Mouse (Mus musculus) adrenal gland, adult (tissue): ENCODE measurements at regions not wholly inside any gene's neighbourhood (a gene's known extent, or its start where the extent isn't known, plus 50 kb on each side); places are given as distances from the start of the nearest gene placed in this dataset.

ENCODE experiments used
- DNase-seq, 2 experiments: peaks; one replicate each; pipeline ENCODE4 v3.0.0; 2022 to 2023; ENCODE audit warnings: low spot score in 1 of 2; ENCODE audit not compliant: inconsistent age in 2 of 2

DNA sequence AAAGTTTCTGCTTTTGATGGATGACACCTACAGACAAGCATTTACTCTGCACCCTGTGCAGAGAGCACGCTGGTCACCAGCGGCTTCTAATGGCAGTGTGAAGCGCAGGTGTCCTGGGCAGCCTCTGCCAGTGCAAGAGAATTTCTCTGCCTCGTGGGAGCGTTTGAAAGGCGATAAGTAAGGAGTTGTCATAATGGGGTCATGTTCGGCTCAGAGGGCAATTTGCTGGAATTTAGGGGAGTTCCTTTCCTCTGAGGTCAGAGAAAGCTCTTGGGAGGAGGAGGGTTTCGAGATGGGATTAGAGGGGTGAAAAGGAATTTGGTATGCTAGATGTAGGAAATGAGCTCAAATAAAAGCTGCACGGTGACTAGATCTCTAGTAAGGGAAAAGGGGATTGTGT lies 144.5 kb downstream of the Ttc32 start:
- DNase-seq, result peak in 1 of 2 experiments; percentile 20

GRCm38 (mm10) chr12:9176198-9176597 lies 146.4 kb downstream of the Ttc32 start:
- no peak for DNase-seq

DNA sequence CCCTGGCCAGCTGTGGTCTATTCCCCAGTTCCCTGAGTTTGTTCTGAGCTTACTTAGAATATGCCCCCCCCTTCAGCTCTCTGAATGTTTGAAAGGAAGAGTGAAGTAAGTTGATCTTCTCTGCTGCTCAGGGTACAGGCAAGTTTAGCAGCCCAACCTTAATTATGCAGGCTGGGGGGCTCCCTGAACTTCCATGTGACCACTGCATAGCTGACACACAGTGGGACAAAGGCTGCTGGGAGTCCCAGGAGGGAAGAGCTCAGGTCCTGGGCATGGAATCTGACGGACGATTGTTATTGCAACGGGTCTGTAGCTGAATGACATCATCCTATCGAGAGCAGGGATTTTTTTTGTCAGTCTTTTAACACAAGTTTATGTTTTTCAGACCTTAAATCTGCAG lies 148.8 kb downstream of the Ttc32 start:
- DNase-seq, result no peak

- no peak for DNase-seq
These were observed 150.9 kb downstream of the Ttc32 start for GRCm38 (mm10) chr12:9180677-9181076.

DNA sequence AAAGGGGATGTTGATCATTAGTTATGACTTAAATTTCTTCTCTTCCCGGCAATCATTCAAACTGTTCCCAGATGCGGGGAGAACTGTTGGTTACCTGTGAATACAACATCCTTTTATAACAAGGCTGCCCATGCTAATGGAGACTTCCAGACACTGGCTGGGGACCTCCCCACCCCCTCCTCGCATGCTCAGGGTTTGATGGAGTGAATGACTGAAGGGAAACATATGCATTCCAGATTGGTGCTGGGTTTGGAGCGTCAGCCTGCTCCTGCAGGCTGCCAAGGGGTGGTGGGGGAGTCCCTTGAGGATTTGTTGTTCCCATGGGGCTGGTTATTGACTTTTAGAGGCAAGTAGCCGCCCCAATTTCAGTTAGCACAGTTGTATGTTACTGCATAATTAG lies 161.9 kb downstream of the Ttc32 start:
- no peak for DNase-seq

GRCm38 (mm10) chr12:9199321-9199720 lies 169.5 kb downstream of the Ttc32 start:
- DNase-seq, result no peak

DNA sequence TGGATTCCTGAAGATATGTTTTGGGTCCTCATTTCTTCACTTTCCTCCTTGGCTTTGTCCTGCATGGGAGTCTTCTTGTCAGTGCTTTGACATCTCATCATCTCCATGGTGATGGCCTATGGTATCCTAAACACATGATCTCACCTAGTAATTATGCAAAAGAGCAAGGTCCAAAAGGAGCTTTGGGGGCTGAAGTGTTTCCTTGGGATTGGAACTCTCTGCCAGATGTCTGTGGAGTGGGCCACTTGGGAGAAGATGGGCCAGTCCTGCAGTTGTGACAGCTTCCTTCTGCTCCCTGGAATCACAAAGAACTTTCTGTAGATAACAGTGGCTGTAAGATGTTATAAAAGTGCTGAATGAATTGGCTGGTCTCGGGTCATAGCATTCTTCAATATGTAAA lies 182.4 kb downstream of the Ttc32 start:
- no peak for DNase-seq

GRCm38 (mm10) chr12:9224971-9225370 lies 195.2 kb downstream of the Ttc32 start:
- DNase-seq, result no peak

DNA sequence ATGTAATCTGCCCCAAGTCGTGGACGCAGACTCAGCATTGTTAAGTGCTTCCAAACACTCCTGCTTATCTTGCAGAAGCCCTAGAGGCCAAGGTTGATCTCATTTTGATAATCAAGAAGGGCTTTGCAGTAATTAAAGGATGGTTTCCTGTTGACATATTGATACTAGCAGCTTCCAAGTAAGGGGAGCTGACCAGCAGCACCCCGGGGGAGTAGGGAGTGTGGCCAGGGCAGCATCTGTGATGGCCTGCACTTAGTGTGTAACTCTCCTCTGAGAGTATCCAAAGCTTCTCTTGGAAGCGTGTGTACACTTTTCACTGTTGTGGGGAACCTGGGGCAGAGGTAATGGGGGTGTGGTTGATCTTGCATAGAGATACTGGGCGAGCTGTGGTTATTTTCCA lies 198.1 kb downstream of the Ttc32 start:
- no peak for DNase-seq

- DNase-seq, result peak in 1 of 2 experiments; percentile 34
These were observed 198.7 kb downstream of the Ttc32 start for GRCm38 (mm10) chr12:9228486-9228885.

DNA sequence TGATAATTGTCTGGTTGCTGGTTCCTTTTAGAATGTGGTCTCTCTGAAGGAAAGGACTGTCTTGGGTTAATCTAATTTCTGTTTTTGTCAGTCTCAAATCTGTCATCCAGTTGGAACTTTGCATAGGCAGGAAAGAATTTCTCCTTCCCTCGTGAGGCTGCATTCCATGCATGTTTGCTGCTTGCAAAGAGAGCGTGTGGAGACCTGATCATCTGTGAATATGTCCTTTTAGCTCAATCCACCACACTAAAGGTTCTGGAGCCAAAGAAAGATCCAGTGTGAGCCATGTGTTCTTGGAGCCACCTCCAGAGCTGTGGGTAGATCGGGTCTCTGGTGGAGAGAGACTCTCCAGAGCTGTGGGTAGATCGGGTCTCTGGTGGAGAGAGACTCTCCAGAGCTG lies 200.2 kb downstream of the Ttc32 start:
- DNase-seq, result no peak

DNA sequence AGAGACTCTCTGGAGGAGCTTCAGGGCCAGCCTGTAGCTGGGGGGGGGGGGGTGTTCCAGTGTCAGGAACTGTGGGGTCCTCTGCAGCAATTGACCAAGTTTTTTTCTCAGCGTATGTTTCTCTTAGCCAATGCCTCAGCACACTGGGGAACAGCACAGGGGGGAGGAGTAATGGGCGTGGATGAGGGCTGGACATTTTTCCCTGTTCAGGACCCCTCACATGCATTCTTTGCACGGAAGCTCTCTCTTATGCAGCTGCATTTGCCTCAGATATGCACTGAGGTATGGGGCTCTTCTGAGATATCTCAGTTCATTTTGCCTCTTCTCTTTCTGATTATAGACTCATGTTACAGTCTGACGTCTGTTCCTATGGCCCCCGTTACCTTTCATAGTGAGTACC lies 200.8 kb downstream of the Ttc32 start:
- DNase-seq, result no peak

DNA sequence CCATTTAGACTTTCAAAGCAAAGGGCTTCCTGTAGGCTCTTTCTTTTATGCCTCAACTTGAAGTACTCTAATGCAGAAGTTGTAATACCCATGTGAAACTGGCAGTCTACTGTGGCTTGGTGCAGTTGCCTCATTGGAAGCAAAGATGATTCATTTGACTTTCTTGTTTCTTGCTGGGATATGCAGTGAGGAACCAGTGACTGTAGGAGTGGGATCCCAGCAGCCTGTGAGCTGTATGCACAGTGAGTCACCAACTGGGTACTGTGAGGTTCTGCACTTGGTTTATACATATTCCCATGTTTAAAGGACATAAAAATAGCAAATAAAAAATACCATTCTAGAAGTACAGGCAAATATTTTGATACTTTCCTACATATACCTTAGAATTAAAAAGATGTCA lies 202.6 kb downstream of the Ttc32 start:
- DNase-seq, result no peak

GRCm38 (mm10) chr12:9235866-9236265 lies 206.1 kb downstream of the Ttc32 start:
- no peak for DNase-seq

- no peak for DNase-seq
These were observed 207.7 kb downstream of the Ttc32 start for GRCm38 (mm10) chr12:9237538-9237937.

DNA sequence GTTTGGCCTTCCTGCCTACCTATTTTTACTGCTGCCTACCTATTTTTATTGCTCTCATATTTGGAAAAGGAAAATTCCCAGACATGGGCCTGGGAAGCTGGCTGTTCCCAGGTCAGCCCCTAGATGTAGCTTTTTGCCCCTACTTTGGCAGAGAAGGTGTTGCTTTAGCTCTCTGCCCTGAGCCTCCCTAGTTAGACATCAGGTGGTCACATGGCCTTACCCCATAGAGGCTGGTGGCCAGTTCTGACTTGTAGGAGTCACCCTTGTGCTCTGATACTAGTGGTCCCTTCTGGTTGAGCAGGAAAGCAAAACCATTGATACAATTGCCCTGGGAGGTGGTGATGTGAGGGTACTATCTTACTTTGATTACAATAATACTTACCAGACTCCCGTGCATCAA lies 208.2 kb downstream of the Ttc32 start:
- no peak for DNase-seq

- DNase-seq, result no peak
These were observed 217.7 kb downstream of the Ttc32 start for GRCm38 (mm10) chr12:9247506-9247905.

- DNase-seq, result peak; percentile 54 to 84
These were observed 222.0 kb downstream of the Ttc32 start for GRCm38 (mm10) chr12:9251772-9252171.

DNA sequence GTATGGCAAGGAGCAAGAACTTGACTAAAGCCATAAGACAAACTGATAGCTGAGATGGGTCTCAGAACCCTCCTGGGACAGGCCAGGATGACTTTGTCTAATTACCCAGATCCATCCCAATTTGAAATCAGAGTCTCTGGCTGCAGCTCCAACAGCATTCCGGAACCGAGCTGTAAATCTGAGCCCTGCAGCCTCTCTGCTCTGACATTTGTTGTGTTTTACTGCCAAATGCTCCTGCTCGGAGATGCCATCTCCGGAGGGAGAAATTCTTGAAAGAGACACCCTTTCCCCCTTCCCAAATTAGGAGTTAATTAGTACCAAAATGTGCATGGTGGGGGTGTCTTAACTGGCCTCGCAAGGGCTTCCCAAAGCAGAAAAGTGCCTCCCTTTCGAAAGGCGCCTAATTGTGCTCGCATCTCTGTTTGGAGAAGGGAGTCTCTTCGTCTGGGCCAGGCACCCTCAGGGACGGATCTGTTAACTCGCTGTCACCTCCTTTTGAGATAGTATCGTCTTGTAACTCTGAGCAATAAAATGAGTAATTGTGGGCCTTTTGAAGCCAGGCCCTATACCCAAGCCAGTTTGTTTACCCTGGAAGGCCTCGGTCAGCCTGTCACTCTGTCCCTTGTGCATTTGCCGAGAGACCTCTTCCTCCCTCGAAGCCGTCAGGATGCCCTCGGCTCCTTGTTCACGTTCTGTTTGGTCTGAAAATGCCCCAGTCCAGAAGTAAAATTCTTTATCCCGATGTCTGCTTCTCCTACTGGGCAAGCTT lies 223.7 kb downstream of the Ttc32 start:
- DNase-seq, result no peak

DNA sequence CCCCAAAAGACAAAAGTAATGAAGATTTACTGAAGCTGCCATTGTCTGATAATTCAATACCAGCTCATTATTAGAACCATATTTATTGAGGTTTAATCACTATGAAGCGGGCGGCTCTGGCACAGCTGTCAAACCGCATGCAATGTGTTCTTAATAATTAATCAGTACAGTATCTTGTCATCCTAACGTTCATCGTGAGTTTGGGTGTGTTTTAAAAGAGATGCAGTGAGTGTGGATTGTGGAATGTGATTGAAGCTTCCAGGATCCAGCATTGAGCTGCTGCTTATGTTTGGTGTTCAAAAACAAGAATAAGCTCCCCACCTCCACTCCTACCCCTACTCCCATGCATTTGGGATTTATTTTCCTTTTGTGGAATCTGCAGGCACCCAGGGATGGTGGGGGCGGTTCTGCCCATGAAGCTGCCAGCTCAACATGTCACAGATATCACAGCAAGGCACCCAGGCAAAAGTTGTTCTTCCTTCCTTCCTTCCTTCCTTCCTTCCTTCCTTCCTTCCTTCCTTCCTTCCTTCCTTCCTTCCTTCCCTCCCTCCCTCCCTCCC lies 224.6 kb downstream of the Ttc32 start:
- no peak for DNase-seq

DNA sequence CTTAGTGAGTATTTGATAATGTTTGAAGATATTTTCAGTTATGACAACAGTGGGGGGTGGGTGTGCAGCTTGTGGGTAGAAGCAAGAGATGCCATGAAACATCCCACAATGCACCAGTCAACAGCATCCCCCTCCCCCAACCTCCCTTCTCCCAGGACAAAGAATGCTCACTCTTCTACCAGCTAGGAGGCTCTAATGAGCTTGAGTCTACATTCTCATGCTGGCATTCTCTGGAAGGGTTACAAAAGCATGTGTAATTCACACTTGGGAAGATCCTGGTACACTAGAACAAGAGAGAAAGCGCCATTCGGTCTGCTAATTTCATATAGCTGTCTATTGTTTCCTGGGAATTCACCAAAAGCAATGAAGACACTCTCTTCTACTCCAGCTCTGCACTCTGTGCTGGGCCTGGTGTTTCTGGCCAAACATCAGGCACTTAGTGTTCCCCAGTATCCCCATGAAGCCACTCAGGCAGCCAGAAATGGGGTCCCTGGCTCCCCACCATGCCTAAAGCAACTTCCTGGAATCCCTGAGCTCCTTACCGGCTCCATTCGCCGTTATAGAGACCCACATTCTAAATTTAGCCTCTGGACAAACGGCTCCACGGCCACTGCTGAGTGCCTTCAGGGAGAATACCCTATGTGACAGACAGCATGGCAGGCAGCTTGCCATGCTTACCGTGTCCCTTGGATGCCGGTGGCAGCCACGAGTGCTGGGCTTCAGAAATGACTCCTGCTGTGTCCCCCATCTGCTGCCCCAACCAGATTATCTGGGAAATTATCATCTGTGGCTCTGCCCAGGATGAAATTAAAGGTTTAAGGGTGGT lies 226.1 kb downstream of the Ttc32 start:
- no peak for DNase-seq

DNA sequence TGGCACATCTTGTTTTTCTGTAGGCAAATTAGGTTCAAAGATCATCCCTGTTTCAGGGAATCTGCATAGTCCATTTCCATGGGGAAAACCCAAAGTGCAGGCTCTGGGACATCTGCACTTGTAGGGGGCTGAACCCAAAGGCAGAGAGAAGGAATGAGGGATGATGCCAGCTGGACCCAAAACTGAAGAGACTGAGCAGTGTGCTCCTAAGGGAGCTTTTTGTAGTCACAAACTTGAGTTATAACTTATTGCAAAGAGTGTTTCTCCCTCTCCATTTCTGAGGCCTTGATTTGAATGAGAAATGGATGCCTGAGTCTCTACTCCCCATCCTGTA lies 226.7 kb downstream of the Ttc32 start:
- DNase-seq, result no peak
